Mouse (Mus musculus) neural tube, postnatal 0 days (tissue): Measurements from ENCODE around the gene Olfr1349. TPM values are rescaled to one million over a fixed set of nuclear protein-coding genes. Genes with fewer than 3 reads are reported as not detected.

Experiments
- polyA plus RNA-seq: library from polyadenylated mRNA; unstranded; fragments of >200 nt; fragmentation: Nextera tagmentation; extraction: Ambion mirVana; gene quantifications from 2 replicates; pipeline ENCODE4 v1.2.1, GENCODE M21; 2015

The Olfr1349 gene
- polyA plus RNA-seq, result not detected in 2 replicates

DNA sequence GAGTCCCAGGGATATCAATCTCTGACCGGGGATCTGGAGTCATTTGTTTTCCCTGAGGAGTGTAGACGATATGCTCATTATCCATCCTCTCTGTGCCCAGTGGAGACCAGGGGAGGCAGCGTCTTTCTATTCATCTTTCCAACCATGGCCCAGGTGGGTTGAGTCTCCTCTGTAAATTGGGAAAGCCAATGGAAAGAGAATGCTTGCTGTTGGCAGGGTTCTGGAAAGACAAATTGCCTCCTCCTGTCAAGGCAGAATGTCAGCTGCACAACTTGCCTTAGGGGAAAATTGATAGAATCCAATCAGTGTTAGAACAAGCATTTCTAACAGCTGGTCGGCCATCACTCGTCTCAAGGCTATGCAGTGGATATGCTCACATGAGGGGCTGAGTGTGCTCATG is at the start of gene Olfr1349:
Gene Olfr1349, minus strand, starts transcription at position 101 of the 400 bp plus-strand sequence.

GRCm38 (mm10) chr7:6564541-6564940 is 41.8 kb upstream of the Olfr1349 start, which contains the start of gene Olfr1350:
Gene Olfr1350 (plus strand): TSS chr7:6564841.

GRCm38 (mm10) chr7:6508648-6509047 is 14.1 kb downstream of the Olfr1349 start, which contains the start of gene Olfr1348:
Gene Olfr1348 (minus strand): TSS chr7:6508748.

GRCm38 (mm10) chr7:6499655-6500054 is 23.1 kb downstream of the Olfr1349 start, which contains the start of gene Olfr1347:
Gene Olfr1347 (minus strand): TSS chr7:6499755.

GRCm38 (mm10) chr7:6486841-6487240 is 35.9 kb downstream of the Olfr1349 start, which contains the start of gene Olfr5:
Gene Olfr5 (minus strand): TSS chr7:6486941.

DNA sequence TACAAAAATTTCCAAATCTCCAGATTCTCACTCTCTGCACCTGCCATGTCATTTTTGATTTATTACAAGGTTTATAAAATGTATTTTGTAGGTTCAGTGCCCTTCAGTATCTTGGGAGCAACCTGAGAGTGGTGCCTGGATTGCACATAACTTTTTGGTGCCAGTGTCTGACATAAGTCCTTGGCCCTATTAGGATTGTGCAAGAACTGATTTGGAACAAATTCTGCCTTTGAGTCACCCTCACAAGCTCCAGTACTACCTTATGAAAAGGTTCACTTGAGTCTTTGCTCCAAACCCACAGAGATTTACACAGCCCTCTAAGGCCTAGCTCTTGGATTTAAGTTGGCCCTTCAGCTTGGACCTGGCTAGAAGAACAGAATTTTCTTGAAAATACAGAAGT is 55.8 kb downstream of the Olfr1349 start, which contains the start of gene Olfr1346:
Gene Olfr1346, plus strand, starts transcription at position 151 of the 400 bp plus-strand sequence.

Other genes with a start within 250 kb of the Olfr1349 start
- gene Zfp667, start 236.4 kb downstream of the Olfr1349 start, polyA plus RNA-seq, result 12.0 and 13.8 TPM in 2 replicates
- 15.5 and 15.9 TPM in 2 replicates for gene Zfp583, start 191.7 kb downstream of the Olfr1349 start, polyA plus RNA-seq
- 6.2 and 6.8 TPM in 2 replicates for gene Gm3854, start 179.2 kb downstream of the Olfr1349 start, polyA plus RNA-seq
- 2.9 and 3.0 TPM in 2 replicates for gene Zfp78, start 159.7 kb downstream of the Olfr1349 start, polyA plus RNA-seq
- gene Zfp28, start 139.7 kb downstream of the Olfr1349 start, polyA plus RNA-seq, result 10.9 and 11.4 TPM in 2 replicates
- gene Smim17, start 124.2 kb downstream of the Olfr1349 start, polyA plus RNA-seq, result 9.4 and 10.7 TPM in 2 replicates
- 0.08 TPM in 1 of 2 replicates, not detected in the other for gene Gm20715, start 112.7 kb downstream of the Olfr1349 start, polyA plus RNA-seq
- 0.19 and 0.43 TPM in 2 replicates for gene Olfr1344, start 84.3 kb downstream of the Olfr1349 start, polyA plus RNA-seq
- gene Olfr1336, start 66.8 kb downstream of the Olfr1349 start, polyA plus RNA-seq, result not detected in 2 replicates
- gene Olfr1346, start 55.8 kb downstream of the Olfr1349 start, polyA plus RNA-seq, result not detected in 2 replicates
- gene Olfr5, start 36.0 kb downstream of the Olfr1349 start, polyA plus RNA-seq, result not detected in 2 replicates
- not detected in 2 replicates for gene Olfr1347, start 23.2 kb downstream of the Olfr1349 start, polyA plus RNA-seq
- gene Olfr1348, start 14.2 kb downstream of the Olfr1349 start, polyA plus RNA-seq, result not detected in 2 replicates
- not detected in 2 replicates for gene Olfr1350, start 41.9 kb upstream of the Olfr1349 start, polyA plus RNA-seq
- 3.5 and 5.2 TPM in 2 replicates for gene Zim1, start 173.5 kb upstream of the Olfr1349 start, polyA plus RNA-seq
- 77.3 and 91.3 TPM in 2 replicates for gene Peg3, start 207.5 kb upstream of the Olfr1349 start, polyA plus RNA-seq
- gene Usp29, start 207.6 kb upstream of the Olfr1349 start, polyA plus RNA-seq, result 26.4 and 30.0 TPM in 2 replicates